Mouse (Mus musculus): ENCODE data around the gene B3glct. TPM values are rescaled to one million over a fixed set of nuclear protein-coding genes. Genes with fewer than 3 reads are reported as not detected.

B3glct gene
- polyA plus RNA-seq, 1 experiment from 2014 or later: 17.8 TPM

- Histone ChIP-seq H3K9me3 (ENCODE audit: control insufficient read depth, low read depth, low read length) (no peaks in the 10 kb centered on the region), H3K4me1 (ENCODE audit: control insufficient read depth, insufficient read depth, low read length) (no peaks in the 10 kb centered on the region), H3K36me3 (ENCODE audit: control insufficient read depth, insufficient read depth, low read length) (no peaks in the 10 kb centered on the region), H3K27me3 (ENCODE audit: control insufficient read depth, insufficient read depth, low read length) (no peaks in the 10 kb centered on the region), H3K9ac (replicated peaks; ENCODE audit: low read depth, low read length) (no peak overlapping the region), H3K27ac (ENCODE audit: low read length) (no peak overlapping the region), H3K4me2 (replicated peaks; ENCODE audit: low read depth, low read length) (no peak overlapping the region), H3K4me3 (ENCODE audit: low read depth, low read length) (no peak overlapping the region)
- 81% methylated on average over 27 of the region's 27 CpGs for WGBS
- ATAC-seq (ENCODE audit: insufficient number of reproducible peaks, insufficient read depth, low FRiP score, low read depth): no peak
Measured at GRCm38 (mm10) chr5:149748640-149749580, 70.9 kb downstream of the B3glct start.

GRCm38 (mm10) chr5:149751861-149752260, 73.8 kb downstream of the B3glct start:
- WGBS: 72% methylated on average over 5 of the region's 5 CpGs
- no peak overlapping the region for H3K27ac ChIP-seq (ENCODE audit: low read length)
- no peak overlapping the region for H3K4me2 ChIP-seq (replicated peaks; ENCODE audit: low read depth, low read length)
- H3K27me3 ChIP-seq (ENCODE audit: control insufficient read depth, insufficient read depth, low read length): no peaks in the 10 kb centered on the region
- no peaks in the 10 kb centered on the region for H3K9me3 ChIP-seq (ENCODE audit: control insufficient read depth, low read depth, low read length)
- H3K4me3 ChIP-seq (ENCODE audit: low read depth, low read length): no peak overlapping the region
- H3K4me1 ChIP-seq (ENCODE audit: control insufficient read depth, insufficient read depth, low read length): no peaks in the 10 kb centered on the region
- no peak overlapping the region for H3K9ac ChIP-seq (replicated peaks; ENCODE audit: low read depth, low read length)
- H3K36me3 ChIP-seq (ENCODE audit: control insufficient read depth, insufficient read depth, low read length): no peaks in the 10 kb centered on the region
- no peak for ATAC-seq (ENCODE audit: insufficient number of reproducible peaks, insufficient read depth, low FRiP score, low read depth)

- Histone ChIP-seq H3K9me3 (ENCODE audit: control insufficient read depth, low read depth, low read length) (no peaks in the 10 kb centered on the region), H3K4me1 (ENCODE audit: control insufficient read depth, insufficient read depth, low read length) (no peaks in the 10 kb centered on the region), H3K36me3 (ENCODE audit: control insufficient read depth, insufficient read depth, low read length) (no peaks in the 10 kb centered on the region), H3K4me2 (replicated peaks; ENCODE audit: low read depth, low read length) (no peak overlapping the region), H3K27ac (ENCODE audit: low read length) (no peak overlapping the region), H3K4me3 (ENCODE audit: low read depth, low read length) (no peak overlapping the region), H3K27me3 (ENCODE audit: control insufficient read depth, insufficient read depth, low read length) (no peaks in the 10 kb centered on the region), H3K9ac (replicated peaks; ENCODE audit: low read depth, low read length) (no peak overlapping the region)
- 80% methylated on average over 3 of the region's 3 CpGs for WGBS
- no peak for ATAC-seq (ENCODE audit: insufficient number of reproducible peaks, insufficient read depth, low FRiP score, low read depth)
Measured at GRCm38 (mm10) chr5:149753073-149753472, 75.0 kb downstream of the B3glct start.

GRCm38 (mm10) chr5:149767116-149767515, 89.1 kb downstream of the B3glct start:
- WGBS: 78% methylated on average over 8 of the region's 8 CpGs
- no peaks in the 10 kb centered on the region for H3K27me3 ChIP-seq (ENCODE audit: control insufficient read depth, insufficient read depth, low read length)
- no peaks in the 10 kb centered on the region for H3K36me3 ChIP-seq (ENCODE audit: control insufficient read depth, insufficient read depth, low read length)
- no peak overlapping the region for H3K4me2 ChIP-seq (replicated peaks; ENCODE audit: low read depth, low read length)
- H3K9ac ChIP-seq (replicated peaks; ENCODE audit: low read depth, low read length): no peak overlapping the region
- no peaks in the 10 kb centered on the region for H3K9me3 ChIP-seq (ENCODE audit: control insufficient read depth, low read depth, low read length)
- H3K4me3 ChIP-seq (ENCODE audit: low read depth, low read length): no peak overlapping the region
- H3K27ac ChIP-seq (ENCODE audit: low read length): no peak overlapping the region
- no peaks in the 10 kb centered on the region for H3K4me1 ChIP-seq (ENCODE audit: control insufficient read depth, insufficient read depth, low read length)
- ATAC-seq (ENCODE audit: insufficient number of reproducible peaks, insufficient read depth, low FRiP score, low read depth): no peak

DNA sequence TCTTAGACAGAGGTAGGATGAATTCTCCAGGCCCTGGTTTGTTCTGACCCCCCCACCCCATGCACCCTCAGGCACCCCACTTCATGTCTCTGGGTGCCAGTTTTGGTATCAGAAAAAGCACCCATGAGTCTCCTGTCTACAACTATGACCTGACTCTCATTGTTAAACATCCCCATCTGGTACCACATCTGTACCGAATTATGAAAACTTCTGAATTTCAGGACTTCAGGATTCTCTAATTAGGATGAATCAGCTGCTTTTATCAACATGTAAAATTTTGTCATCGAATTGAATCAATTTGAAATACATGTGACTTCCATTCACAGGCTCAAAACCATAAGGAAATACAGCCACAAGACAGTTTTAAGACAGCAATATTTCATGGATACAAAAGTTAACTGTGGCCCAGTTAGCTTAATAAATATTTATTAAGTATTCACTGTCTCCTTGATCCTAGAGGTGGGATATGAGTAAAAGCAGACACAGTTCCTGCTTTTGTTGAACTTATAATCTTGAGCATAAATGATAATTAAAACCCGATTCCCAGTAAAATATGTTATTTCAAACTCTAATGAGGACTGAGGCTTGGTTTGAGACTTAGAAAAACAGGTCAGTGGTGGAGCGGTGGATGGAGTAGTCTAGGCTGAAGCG, 89.7 kb downstream of the B3glct start:
- Histone ChIP-seq H3K9ac (replicated peaks; ENCODE audit: low read depth, low read length) (no peak overlapping the region), H3K4me2 (replicated peaks; ENCODE audit: low read depth, low read length) (no peak overlapping the region), H3K4me3 (ENCODE audit: low read depth, low read length) (no peak overlapping the region), H3K27me3 (ENCODE audit: control insufficient read depth, insufficient read depth, low read length) (no peaks in the 10 kb centered on the region), H3K27ac (ENCODE audit: low read length) (no peak overlapping the region), H3K9me3 (ENCODE audit: control insufficient read depth, low read depth, low read length) (no peaks in the 10 kb centered on the region), H3K4me1 (ENCODE audit: control insufficient read depth, insufficient read depth, low read length) (no peaks in the 10 kb centered on the region), H3K36me3 (ENCODE audit: control insufficient read depth, insufficient read depth, low read length) (no peaks in the 10 kb centered on the region)
- no peak for ATAC-seq (ENCODE audit: insufficient number of reproducible peaks, insufficient read depth, low FRiP score, low read depth)
- 76% methylated on average over 5 of the region's 5 CpGs for WGBS

GRCm38 (mm10) chr5:149769666-149770065, 91.6 kb downstream of the B3glct start:
- Histone ChIP-seq H3K4me3 (ENCODE audit: low read depth, low read length) (no peak overlapping the region), H3K4me1 (ENCODE audit: control insufficient read depth, insufficient read depth, low read length) (no peaks in the 10 kb centered on the region), H3K36me3 (ENCODE audit: control insufficient read depth, insufficient read depth, low read length) (no peaks in the 10 kb centered on the region), H3K27me3 (ENCODE audit: control insufficient read depth, insufficient read depth, low read length) (no peaks in the 10 kb centered on the region), H3K27ac (ENCODE audit: low read length) (no peak overlapping the region), H3K9ac (replicated peaks; ENCODE audit: low read depth, low read length) (no peak overlapping the region), H3K9me3 (ENCODE audit: control insufficient read depth, low read depth, low read length) (no peaks in the 10 kb centered on the region), H3K4me2 (replicated peaks; ENCODE audit: low read depth, low read length) (no peak overlapping the region)
- WGBS: 95% methylated on average over 8 of the region's 8 CpGs
- no peak for ATAC-seq (ENCODE audit: insufficient number of reproducible peaks, insufficient read depth, low FRiP score, low read depth)

- Histone ChIP-seq H3K27me3 (ENCODE audit: control insufficient read depth, insufficient read depth, low read length) (no peaks in the 10 kb centered on the region), H3K4me2 (replicated peaks; ENCODE audit: low read depth, low read length) (no peak overlapping the region), H3K27ac (ENCODE audit: low read length) (no peak overlapping the region), H3K9me3 (ENCODE audit: control insufficient read depth, low read depth, low read length) (peaks cover 5% of the 10 kb centered on the region; the same call in 1 of the 2 replicates), H3K36me3 (ENCODE audit: control insufficient read depth, insufficient read depth, low read length) (no peaks in the 10 kb centered on the region), H3K9ac (replicated peaks; ENCODE audit: low read depth, low read length) (no peak overlapping the region), H3K4me3 (ENCODE audit: low read depth, low read length) (no peak overlapping the region), H3K4me1 (ENCODE audit: control insufficient read depth, insufficient read depth, low read length) (no peaks in the 10 kb centered on the region)
- ATAC-seq (ENCODE audit: insufficient number of reproducible peaks, insufficient read depth, low FRiP score, low read depth): no peak
- 70% methylated on average over 7 of the region's 7 CpGs for WGBS
Measured at GRCm38 (mm10) chr5:149776038-149776437, 98.0 kb downstream of the B3glct start.

- no peaks in the 10 kb centered on the region for H3K4me1 ChIP-seq (ENCODE audit: control insufficient read depth, insufficient read depth, low read length)
- ATAC-seq (ENCODE audit: insufficient number of reproducible peaks, insufficient read depth, low FRiP score, low read depth): no peak
- no peak overlapping the region for H3K4me3 ChIP-seq (ENCODE audit: low read depth, low read length)
- WGBS: 91% methylated on average over 6 of the region's 6 CpGs
- no peak overlapping the region for H3K27ac ChIP-seq (ENCODE audit: low read length)
- no peak overlapping the region for H3K4me2 ChIP-seq (replicated peaks; ENCODE audit: low read depth, low read length)
- peaks cover 5% of the 10 kb centered on the region; the same call in 1 of the 2 replicates for H3K9me3 ChIP-seq (ENCODE audit: control insufficient read depth, low read depth, low read length)
- H3K36me3 ChIP-seq (ENCODE audit: control insufficient read depth, insufficient read depth, low read length): no peaks in the 10 kb centered on the region
- no peaks in the 10 kb centered on the region for H3K27me3 ChIP-seq (ENCODE audit: control insufficient read depth, insufficient read depth, low read length)
- H3K9ac ChIP-seq (replicated peaks; ENCODE audit: low read depth, low read length): no peak overlapping the region
Measured at GRCm38 (mm10) chr5:149779740-149780139, 101.7 kb downstream of the B3glct start.
